Mouse (Mus musculus) hindbrain, embryonic 12.5 days (tissue): ENCODE results near the gene Ntm. TPM values are rescaled to one million over a fixed set of nuclear protein-coding genes. Genes with fewer than 3 reads are reported as not detected.

Experiments
- ATAC-seq: fragments of 200-750 bp; cut with Nextera tagmentation; 2 replicates; pipeline ENCODE4 v1.8.0; 2017; ENCODE audit warnings: moderate TSS enrichment; ENCODE audit not compliant: low FRiP score
- H3K27ac ChIP-seq: fragments of 300-500 bp; sonication (generic); 2 replicates; pipeline ENCODE4 v1.5.1; 2016; ENCODE audit warnings: mild to moderate bottlenecking
- H3K27me3 ChIP-seq: fragments of 300-500 bp; sonication (generic); 2 replicates; pipeline ENCODE4 v1.6.1; 2016; ENCODE audit warnings: mild to moderate bottlenecking
- H3K36me3 ChIP-seq: fragments of 300-500 bp; sonication (generic); 2 replicates; pipeline ENCODE4 v1.6.1; 2016; ENCODE audit warnings: mild to moderate bottlenecking
- H3K4me1 ChIP-seq: fragments of 300-500 bp; sonication (generic); 2 replicates; pipeline ENCODE4 v1.6.1; 2016
- H3K4me2 ChIP-seq: fragments of 300-500 bp; sonication (generic); replicated peaks from 2 replicates; pipeline ENCODE4 v1.6.1; 2016; ENCODE audit warnings: mild to moderate bottlenecking
- H3K4me3 ChIP-seq: fragments of 300-500 bp; sonication (generic); 2 replicates; pipeline ENCODE4 v1.5.1; 2016; ENCODE audit warnings: mild to moderate bottlenecking
- H3K9ac ChIP-seq: fragments of 300-500 bp; sonication (generic); 2 replicates; pipeline ENCODE4 v1.6.1; 2016; ENCODE audit warnings: mild to moderate bottlenecking, moderate library complexity
- H3K9me3 ChIP-seq: fragments of 300-500 bp; sonication (generic); replicated peaks from 2 replicates; pipeline ENCODE4 v1.6.1; 2016; ENCODE audit warnings: mild to moderate bottlenecking
- WGBS: fragments of 180-500 bp; shearing (Covaris S2); methylation state at CpG from one replicate; pipeline ENCODE4 v1.1.7; 2016; 5-methylcytosine and 5-hydroxymethylcytosine counted together
- polyA plus RNA-seq: library from polyadenylated mRNA; unstranded; fragments of >200 nt; fragmentation: Nextera tagmentation; extraction: Ambion mirVana; gene quantifications from 2 replicates; pipeline ENCODE4 v1.2.1, GENCODE M21; 2016

Gene Ntm
- polyA plus RNA-seq, 1 experiment from 2014 or later = 61.3 TPM

DNA sequence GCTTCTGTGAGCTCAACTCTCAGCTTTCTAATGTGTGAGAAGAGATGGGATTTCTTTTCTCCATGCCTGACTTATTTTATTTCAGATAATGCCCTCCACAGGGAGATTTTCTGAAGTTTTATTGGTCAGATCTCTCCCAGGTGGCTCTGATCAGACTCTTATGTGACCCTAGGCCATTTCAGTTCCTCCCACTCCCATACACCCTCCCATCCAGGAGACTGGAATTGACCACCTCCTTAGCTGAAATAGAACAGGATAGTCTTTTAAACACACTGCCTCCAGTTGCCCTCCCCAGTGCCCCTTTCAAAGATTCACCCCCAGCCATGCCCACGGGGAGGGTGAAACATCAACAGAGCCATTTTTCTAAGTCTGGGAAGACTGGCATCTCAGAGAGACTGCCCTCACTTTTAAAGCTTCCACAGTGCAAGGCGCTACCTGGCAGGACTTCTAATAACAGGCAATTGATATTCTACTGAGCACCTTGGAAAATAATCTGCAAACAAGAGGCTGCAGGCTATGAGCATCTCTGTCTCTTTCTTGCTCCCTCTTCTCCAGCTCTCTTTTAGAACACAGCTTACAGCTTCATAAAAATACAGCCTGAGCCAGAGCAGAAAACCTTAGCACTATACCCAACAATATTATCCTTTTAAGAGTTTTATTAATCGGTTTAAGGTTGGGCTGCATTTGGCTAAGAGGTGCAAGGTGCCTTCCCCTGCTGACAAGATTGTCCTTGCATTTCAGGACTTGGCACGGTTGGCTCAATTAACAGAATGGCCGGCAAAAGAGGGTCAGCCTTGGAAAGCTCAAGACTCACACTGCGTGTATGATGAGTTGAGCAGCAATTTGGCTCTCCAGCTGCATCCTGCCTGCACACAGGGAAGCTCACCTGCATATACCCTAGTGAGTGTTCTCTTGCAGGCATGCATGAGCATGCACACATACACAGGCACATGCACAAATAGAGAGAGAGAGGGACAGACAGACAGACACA, 196.7 kb downstream of the Ntm start:
- WGBS = 78% methylated on average over 6 of the region's 6 CpGs
- H3K27ac ChIP-seq = peak overlapping the region; percentile 23; the same call in 1 of the 2 replicates
- H3K36me3 ChIP-seq = no peaks in the 10 kb centered on the region
- no peak for ATAC-seq
- H3K4me1 ChIP-seq = peaks cover 14% of the 10 kb centered on the region; the same call in 1 of the 2 replicates
- no peaks in the 10 kb centered on the region for H3K9me3 ChIP-seq
- no peaks in the 10 kb centered on the region for H3K27me3 ChIP-seq
- no peak overlapping the region for H3K9ac ChIP-seq
- H3K4me2 ChIP-seq = no peak overlapping the region
- no peak overlapping the region for H3K4me3 ChIP-seq

DNA sequence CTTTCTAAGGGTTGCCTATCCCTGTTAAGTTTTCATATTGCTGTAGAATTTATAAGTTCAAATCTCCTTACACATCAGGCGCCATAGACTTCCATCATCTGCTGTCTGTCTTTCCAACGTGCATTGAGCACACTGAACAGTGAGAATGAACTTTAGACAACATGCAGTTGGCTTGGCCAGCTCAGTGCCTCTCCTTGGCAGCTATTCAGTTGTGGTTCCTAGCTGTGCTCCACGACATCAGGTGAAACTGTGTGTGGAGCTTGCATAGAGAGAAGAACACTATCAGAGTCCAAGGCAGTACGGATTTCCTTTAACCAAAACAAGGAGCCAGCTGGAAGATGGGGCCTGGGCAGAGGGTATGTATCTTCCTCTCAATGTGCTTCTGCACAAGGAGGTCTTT, 199.6 kb downstream of the Ntm start:
- no peak overlapping the region for H3K27ac ChIP-seq
- 87% methylated on average over 4 of the region's 4 CpGs for WGBS
- H3K4me1 ChIP-seq = peaks cover 14% of the 10 kb centered on the region; the same call in 1 of the 2 replicates
- no peak overlapping the region for H3K9ac ChIP-seq
- no peaks in the 10 kb centered on the region for H3K36me3 ChIP-seq
- H3K4me3 ChIP-seq = no peak overlapping the region
- no peaks in the 10 kb centered on the region for H3K9me3 ChIP-seq
- no peaks in the 10 kb centered on the region for H3K27me3 ChIP-seq
- no peak overlapping the region for H3K4me2 ChIP-seq
- ATAC-seq = no peak

DNA sequence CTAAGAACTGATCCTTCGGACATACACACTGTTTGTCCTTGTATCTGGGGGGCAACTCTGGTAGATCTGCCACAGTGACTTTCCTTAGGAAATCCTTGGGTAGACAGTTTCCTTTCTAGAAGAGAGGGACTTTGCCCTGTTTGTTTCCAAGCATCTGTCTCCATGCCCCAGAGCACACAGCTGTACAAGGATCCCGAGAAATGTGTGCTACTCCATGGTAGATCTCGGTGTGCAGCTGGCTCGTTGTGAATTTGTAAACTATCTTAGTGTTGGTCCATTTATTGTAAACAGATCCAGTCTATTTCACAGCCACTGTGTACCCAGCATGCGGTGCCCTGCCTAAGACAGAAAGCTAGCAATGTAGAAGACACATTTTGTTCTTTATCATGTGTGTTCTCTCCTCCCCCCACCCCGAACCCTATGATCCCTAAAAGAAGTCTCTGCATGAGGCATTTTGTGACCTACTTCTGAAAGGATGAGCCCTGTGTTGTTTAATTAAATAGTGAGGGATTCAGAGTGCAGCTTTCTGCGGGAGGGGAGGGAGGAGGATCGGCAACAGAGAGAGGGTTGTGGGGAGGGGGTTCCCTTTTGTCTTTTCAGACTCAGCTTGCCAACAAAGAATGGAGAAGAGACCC, 200.9 kb downstream of the Ntm start:
- no peak for ATAC-seq
- H3K4me1 ChIP-seq = peaks cover 14% of the 10 kb centered on the region; the same call in 1 of the 2 replicates
- H3K4me3 ChIP-seq = no peak overlapping the region
- no peaks in the 10 kb centered on the region for H3K36me3 ChIP-seq
- WGBS = 36% methylated on average over 8 of the region's 8 CpGs
- no peaks in the 10 kb centered on the region for H3K9me3 ChIP-seq
- no peaks in the 10 kb centered on the region for H3K27me3 ChIP-seq
- H3K27ac ChIP-seq = no peak overlapping the region
- no peak overlapping the region for H3K9ac ChIP-seq
- no peak overlapping the region; the same call in 1 of the 2 replicates for H3K4me2 ChIP-seq

DNA sequence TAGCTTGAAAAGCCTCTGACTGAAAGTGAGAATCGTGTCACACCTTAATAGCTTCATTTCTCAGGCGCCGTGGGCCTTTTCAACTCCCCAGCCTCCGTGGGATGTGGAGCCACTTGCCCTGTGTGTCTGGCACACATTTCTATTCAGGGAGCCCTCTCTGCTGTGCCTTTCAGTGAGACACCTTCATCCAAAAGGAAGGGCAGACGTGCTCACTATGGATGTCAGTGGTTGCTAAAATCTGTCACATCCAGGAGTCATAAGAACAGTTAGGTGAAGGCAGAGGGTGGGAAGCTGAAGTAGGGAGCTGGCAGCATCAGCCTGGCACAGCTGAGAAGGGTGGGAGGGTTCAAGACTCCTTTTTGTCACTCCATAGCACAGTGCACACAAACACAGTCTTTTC, 201.4 kb downstream of the Ntm start:
- no peaks in the 10 kb centered on the region for H3K36me3 ChIP-seq
- peaks cover 11% of the 10 kb centered on the region; the same call in 1 of the 2 replicates for H3K4me1 ChIP-seq
- no peak overlapping the region for H3K27ac ChIP-seq
- H3K9me3 ChIP-seq = no peaks in the 10 kb centered on the region
- H3K4me2 ChIP-seq = no peak overlapping the region
- ATAC-seq = no peak
- no peak overlapping the region for H3K9ac ChIP-seq
- WGBS = 75% methylated on average over 5 of the region's 5 CpGs
- H3K4me3 ChIP-seq = no peak overlapping the region
- no peaks in the 10 kb centered on the region for H3K27me3 ChIP-seq

DNA sequence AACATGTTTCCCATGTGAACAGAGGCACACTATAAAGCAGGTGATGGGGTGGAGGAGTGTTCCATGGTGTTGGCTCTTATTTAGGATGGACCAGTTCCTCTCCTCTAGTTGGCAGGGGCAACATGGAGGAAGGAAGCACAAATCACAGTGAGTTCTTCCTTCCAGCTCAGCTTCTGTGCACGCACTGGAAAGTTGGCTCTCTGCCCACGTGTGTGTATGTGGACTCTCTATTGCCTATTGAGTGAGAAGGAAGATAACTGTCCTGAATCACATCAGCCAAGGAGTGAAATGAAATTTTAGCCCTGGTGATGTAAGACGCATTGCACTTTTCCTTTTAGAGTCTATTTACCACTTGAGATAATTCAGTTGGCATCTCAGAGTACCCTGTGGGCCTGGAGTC, 203.0 kb downstream of the Ntm start:
- peaks cover 9% of the 10 kb centered on the region; the same call in 1 of the 2 replicates for H3K4me1 ChIP-seq
- H3K9ac ChIP-seq = no peak overlapping the region
- no peaks in the 10 kb centered on the region for H3K27me3 ChIP-seq
- no peak overlapping the region for H3K4me3 ChIP-seq
- H3K4me2 ChIP-seq = no peak overlapping the region
- 88% methylated on average over 3 of the region's 3 CpGs for WGBS
- H3K36me3 ChIP-seq = no peaks in the 10 kb centered on the region
- ATAC-seq = no peak
- H3K27ac ChIP-seq = no peak overlapping the region
- H3K9me3 ChIP-seq = no peaks in the 10 kb centered on the region

DNA sequence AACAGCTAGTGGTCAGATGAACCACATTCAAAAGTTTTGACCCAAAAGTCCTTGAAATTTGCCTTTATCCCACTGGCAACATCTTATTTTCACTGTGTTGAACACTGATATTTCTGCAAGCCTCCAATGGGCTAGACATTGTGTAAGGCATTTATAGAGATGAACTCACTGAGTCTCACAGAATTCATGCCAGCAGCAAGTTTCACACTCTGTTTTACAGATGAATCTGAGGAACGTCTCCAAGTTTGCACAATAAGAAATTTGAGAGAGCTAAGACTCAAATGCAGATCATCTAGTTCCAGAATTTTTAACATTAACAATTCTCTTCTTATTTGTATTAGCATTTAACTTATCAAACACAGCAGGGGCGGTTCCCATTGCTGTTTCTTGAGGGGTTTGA, 203.9 kb downstream of the Ntm start:
- no peaks in the 10 kb centered on the region for H3K9me3 ChIP-seq
- ATAC-seq = no peak
- no peak overlapping the region for H3K9ac ChIP-seq
- H3K4me1 ChIP-seq = peaks cover 9% of the 10 kb centered on the region; the same call in 1 of the 2 replicates
- no peaks in the 10 kb centered on the region for H3K27me3 ChIP-seq
- H3K4me2 ChIP-seq = no peak overlapping the region
- H3K4me3 ChIP-seq = no peak overlapping the region
- whole genome bisulfite sequencing = 91% methylated on average over 2 of the region's 2 CpGs
- no peak overlapping the region for H3K27ac ChIP-seq
- H3K36me3 ChIP-seq = no peaks in the 10 kb centered on the region

DNA sequence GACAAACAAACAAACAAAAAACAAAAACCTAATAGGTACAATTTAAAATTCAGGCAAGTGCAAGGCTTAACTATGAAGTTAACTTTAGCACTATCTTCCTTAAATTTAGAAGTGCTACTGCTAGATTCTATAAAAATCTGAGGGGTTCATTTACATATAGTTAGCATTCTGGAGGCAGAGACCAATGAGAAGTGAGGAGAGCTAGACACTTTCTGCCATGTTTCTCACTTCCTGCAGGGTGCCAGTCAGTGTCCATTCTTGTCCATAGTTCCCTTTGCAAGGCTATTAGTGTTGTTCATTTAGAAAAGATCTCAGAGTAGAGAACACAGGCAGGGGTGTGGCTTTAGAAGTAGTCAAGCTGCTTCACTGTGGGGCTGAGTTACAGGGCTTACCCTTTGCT, 208.6 kb downstream of the Ntm start:
- Histone ChIP-seq H3K4me3 (no peak overlapping the region), H3K9me3 (no peaks in the 10 kb centered on the region), H3K27ac (no peak overlapping the region), H3K9ac (no peak overlapping the region), H3K4me2 (no peak overlapping the region), H3K27me3 (no peaks in the 10 kb centered on the region), H3K4me1 (peaks cover 14% of the 10 kb centered on the region), H3K36me3 (no peaks in the 10 kb centered on the region)
- ATAC-seq = no peak

DNA sequence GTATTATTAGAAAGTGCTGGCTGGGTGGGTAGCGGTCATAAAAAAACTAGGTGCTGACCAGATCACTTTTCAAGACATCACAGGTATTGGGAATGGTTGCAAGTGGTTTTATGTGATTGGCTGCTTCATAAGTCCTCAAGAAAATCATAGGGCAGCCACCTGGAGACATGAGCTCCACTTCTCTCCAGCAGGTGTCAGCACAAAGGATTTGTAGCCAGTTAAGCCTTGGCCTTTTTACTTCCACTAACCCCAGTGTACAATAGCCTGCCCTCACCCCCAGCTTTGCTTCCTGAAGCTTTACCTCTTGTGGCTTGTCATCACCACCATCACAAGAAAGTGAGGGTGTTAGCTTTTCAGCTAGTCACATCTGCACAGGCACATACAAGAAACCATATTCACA, 211.5 kb downstream of the Ntm start:
- Histone ChIP-seq H3K27me3 (no peaks in the 10 kb centered on the region), H3K27ac (no peak overlapping the region), H3K9me3 (no peaks in the 10 kb centered on the region), H3K4me2 (no peak overlapping the region), H3K4me3 (no peak overlapping the region), H3K4me1 (peaks cover 14% of the 10 kb centered on the region), H3K36me3 (no peaks in the 10 kb centered on the region), H3K9ac (no peak overlapping the region)
- WGBS = 55% methylated on average over 1 of the region's 1 CpGs
- no peak for ATAC-seq

DNA sequence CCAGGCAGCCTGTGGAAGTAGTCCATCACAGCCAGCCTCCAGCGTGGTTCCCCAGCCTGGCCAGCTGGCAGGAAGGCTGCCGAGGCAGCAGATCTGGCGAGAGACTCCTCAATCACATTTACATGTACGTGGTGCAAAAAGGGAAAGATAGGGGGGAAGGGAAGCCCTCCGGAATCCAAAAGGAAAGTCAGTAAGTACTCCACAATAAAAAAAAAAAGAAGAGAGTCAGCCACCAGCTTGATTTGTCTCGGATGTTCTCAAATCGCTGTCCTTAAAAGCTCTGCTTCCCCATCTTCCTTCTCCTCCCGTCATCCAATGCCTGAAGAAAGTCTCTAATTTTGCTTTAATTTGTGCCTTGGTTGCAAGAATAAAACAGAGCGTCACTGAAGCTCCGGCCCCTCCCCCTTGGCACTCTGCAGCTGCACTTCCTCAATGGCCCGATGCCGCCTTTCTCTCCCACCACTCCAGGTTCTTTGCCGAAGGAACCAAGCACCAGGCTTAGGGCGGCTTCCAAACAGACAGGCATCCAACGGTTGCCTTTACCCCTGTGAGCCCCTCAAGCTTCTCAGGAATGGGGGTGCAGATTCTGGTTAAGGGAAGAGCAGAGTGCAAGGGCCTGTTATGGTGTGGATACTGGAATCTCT, 212.4 kb downstream of the Ntm start:
- Histone ChIP-seq H3K9ac (no peak overlapping the region), H3K36me3 (no peaks in the 10 kb centered on the region), H3K4me3 (peak overlapping the region; percentile 3; the same call in 1 of the 2 replicates), H3K4me2 (peak overlapping the region; percentile 45), H3K4me1 (peaks cover 14% of the 10 kb centered on the region), H3K27ac (0 out of 2 replicates have a peak overlapping the region, but pooled peaks have one; percentile 23), H3K9me3 (0 out of 2 replicates have a peak, but pooled peaks cover 4% of the 10 kb centered on the region), H3K27me3 (no peaks in the 10 kb centered on the region)
- 17% methylated on average over 15 of the region's 15 CpGs for WGBS
- ATAC-seq = peak; percentile 71

DNA sequence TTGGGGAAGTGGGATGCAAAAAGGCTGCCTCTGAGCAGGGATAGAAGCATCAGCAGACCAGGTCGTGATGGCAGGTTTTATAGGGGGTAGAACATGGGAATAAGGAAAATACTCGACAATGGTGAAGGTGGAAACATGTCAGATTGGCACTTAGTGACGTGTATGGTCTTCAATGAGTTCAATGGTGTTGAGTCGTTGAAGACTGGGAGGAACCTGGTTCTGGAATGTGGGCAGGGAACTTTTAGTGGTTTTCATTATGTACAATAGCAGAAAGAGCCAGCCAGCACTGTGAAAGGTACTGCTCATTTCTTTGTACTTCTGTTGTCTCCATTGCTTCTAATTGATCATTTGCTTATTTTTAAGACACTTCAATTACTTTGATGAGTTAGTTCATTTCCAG, 214.9 kb downstream of the Ntm start:
- peaks cover 14% of the 10 kb centered on the region for H3K4me1 ChIP-seq
- no peak overlapping the region for H3K4me3 ChIP-seq
- ATAC-seq = no peak
- no peaks in the 10 kb centered on the region for H3K36me3 ChIP-seq
- no peak overlapping the region for H3K27ac ChIP-seq
- WGBS = 72% methylated on average over 4 of the region's 4 CpGs
- 0 out of 2 replicates have a peak, but pooled peaks cover 4% of the 10 kb centered on the region for H3K9me3 ChIP-seq
- H3K9ac ChIP-seq = no peak overlapping the region
- no peaks in the 10 kb centered on the region for H3K27me3 ChIP-seq
- H3K4me2 ChIP-seq = no peak overlapping the region

DNA sequence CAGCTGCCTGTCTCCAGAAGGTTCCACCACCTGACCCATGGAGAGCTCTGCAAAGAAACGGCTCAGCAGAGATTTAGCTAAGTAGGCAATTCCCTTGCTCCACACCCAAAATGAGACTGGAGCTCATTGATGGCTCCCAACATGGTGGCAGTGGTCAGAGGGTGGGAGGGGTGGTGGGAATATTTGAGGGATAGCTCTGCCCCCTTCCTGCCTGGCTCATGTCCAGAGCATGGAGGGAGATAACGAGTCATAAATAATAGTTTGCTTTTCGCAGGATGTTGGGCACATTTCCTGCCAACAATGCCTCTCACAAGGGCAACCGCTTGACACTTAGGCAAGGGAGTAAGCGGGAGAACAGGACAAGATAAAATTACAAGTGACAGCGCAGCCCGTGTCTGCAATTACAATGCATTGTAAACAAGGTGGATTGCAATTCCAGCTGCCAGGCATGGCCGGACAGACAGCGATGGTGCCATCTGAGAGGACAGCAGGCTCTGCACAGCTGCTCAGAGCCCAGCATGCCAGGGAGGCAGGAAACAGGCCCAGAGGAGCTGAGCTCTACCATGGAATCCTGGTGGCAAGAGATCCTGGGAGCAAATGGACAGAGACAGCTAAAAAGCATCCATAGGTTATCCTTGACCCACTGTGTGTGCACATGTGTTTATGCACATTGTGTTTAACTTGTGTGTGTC, 224.0 kb downstream of the Ntm start:
- Histone ChIP-seq H3K9ac (no peak overlapping the region), H3K4me1 (no peaks in the 10 kb centered on the region), H3K4me3 (no peak overlapping the region), H3K36me3 (no peaks in the 10 kb centered on the region), H3K27me3 (no peaks in the 10 kb centered on the region), H3K27ac (no peak overlapping the region), H3K4me2 (no peak overlapping the region), H3K9me3 (no peaks in the 10 kb centered on the region)
- 79% methylated on average over 9 of the region's 9 CpGs for WGBS
- no peak for ATAC-seq

DNA sequence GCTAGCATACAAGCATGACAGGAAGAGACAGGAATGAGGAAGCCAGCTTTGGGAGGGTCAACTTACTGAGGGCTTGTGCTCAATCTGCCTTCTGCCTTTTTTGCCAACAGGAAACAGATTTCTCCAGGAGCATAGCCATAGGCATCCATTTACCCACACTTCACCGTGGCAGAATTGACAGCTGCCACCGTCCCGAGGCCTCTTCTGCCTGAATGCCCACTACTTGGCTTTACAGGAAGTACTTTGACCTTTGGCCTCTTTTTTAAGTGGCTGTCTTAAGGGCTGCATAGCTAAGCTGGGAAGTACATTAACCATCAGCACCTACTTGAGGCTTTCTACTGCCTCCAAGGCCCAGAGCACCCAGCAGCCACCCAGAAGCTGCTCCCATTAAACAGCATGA, 226.9 kb downstream of the Ntm start:
- no peak overlapping the region for H3K4me3 ChIP-seq
- H3K4me1 ChIP-seq = no peaks in the 10 kb centered on the region
- H3K9me3 ChIP-seq = no peaks in the 10 kb centered on the region
- H3K27me3 ChIP-seq = no peaks in the 10 kb centered on the region
- H3K4me2 ChIP-seq = no peak overlapping the region
- WGBS = 42% methylated on average over 3 of the region's 3 CpGs
- no peak for ATAC-seq
- H3K27ac ChIP-seq = no peak overlapping the region
- H3K36me3 ChIP-seq = no peaks in the 10 kb centered on the region
- H3K9ac ChIP-seq = no peak overlapping the region
